Mouse (Mus musculus): Measurements from ENCODE around the gene Morn5.

DNA sequence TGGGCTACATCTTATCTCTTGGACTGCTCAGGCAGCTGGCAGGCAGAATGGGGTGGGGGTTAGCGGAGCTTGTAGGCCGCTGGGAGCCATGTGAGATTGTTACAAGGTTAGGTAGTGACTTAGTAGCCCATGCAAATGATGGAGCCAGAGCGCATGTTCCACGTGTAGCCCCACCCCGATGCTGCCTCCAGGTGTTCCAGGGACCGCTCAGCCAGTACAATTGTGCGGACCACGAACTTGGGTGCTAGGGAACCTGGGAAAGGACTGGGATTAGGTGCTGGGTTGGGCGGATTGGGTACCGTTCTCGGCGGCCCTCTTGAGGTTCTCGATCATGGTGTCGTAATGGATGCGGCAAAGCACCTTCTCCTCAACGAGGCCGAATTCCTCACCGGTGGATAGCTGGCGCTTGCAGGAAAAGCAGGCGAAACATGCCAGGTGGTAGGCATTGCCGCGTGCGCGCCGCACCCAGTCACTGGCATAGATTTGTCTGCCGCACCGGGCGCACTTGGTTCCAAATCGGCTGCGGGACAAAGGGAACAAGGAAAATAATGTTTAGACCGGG lies 44.7 kb downstream of the Morn5 start:
- TF ChIP-seq CTCF (conservative IDR thresholded peaks at IDR 0.05; ENCODE audit: low read length) (no peak), POU5F1 (IDR thresholded peaks at IDR 0.05; ENCODE audit: borderline replicate concordance, low read length) (no peak), NANOG (IDR thresholded peaks at IDR 0.05; ENCODE audit: borderline replicate concordance, low read length) (no peak)

All from E14TG2a.4 (cell line).